Mouse (Mus musculus) embryonic facial prominence, embryonic 11.5 days (tissue): ENCODE measurements around the gene Abca8a. TPM values are rescaled to one million over a fixed set of nuclear protein-coding genes. Genes with fewer than 3 reads are reported as not detected.

ENCODE experiments used
- ATAC-seq: fragments of 200-750 bp; cut with Nextera tagmentation; replicated peaks from 2 replicates; pipeline ENCODE4 v1.8.0; 2017; ENCODE audit warnings: low read depth; ENCODE audit not compliant: insufficient number of reproducible peaks, low FRiP score, low TSS enrichment
- DNase-seq: peaks from one replicate; pipeline ENCODE4 v3.0.0-alpha.2; 2015; ENCODE audit warnings: low spot score
- H3K27ac ChIP-seq: fragments of 300-500 bp; sonication (generic); replicated peaks from 2 replicates; pipeline ENCODE4 v1.5.1; 2014; ENCODE audit warnings: mild to moderate bottlenecking, low read depth, low read length, control low read depth
- H3K27me3 ChIP-seq: fragments of 300-500 bp; sonication (generic); 2 replicates; pipeline ENCODE4 v1.6.1; 2014; ENCODE audit warnings: mild to moderate bottlenecking, low read length, moderate library complexity, mixed read lengths; ENCODE audit not compliant: control insufficient read depth, insufficient read depth
- H3K36me3 ChIP-seq: fragments of 300-500 bp; sonication (generic); replicated peaks from 2 replicates; pipeline ENCODE4 v1.6.1; 2014; ENCODE audit warnings: low read depth, mild to moderate bottlenecking, low read length, moderate library complexity, mixed read lengths; ENCODE audit not compliant: control insufficient read depth, insufficient read depth
- H3K4me1 ChIP-seq: fragments of 300-500 bp; sonication (generic); 2 replicates; pipeline ENCODE4 v1.6.1; 2014; ENCODE audit warnings: low read length, mixed read lengths; ENCODE audit not compliant: control insufficient read depth, insufficient read depth
- H3K4me2 ChIP-seq: fragments of 300-500 bp; sonication (generic); 2 replicates; pipeline ENCODE4 v1.6.1; 2014; ENCODE audit warnings: low read depth, mild to moderate bottlenecking, control low read depth, low read length, moderate library complexity
- H3K4me3 ChIP-seq: fragments of 300-500 bp; sonication (generic); 2 replicates; pipeline ENCODE4 v1.5.1; 2014; ENCODE audit warnings: low read depth, low read length, control low read depth
- H3K9ac ChIP-seq: fragments of 300-500 bp; sonication (generic); replicated peaks from 2 replicates; pipeline ENCODE4 v1.6.1; 2014; ENCODE audit warnings: mild to moderate bottlenecking, control low read depth, low read length
- H3K9me3 ChIP-seq: fragments of 300-500 bp; sonication (generic); replicated peaks from 2 replicates; pipeline ENCODE4 v1.6.1; 2016; ENCODE audit warnings: mild to moderate bottlenecking, low read length, inconsistent platforms, mixed read lengths; ENCODE audit not compliant: control insufficient read depth
- WGBS: fragments of 180-500 bp; shearing (Covaris S2); extraction: QIAGEN DNeasy Blood & Tissue Kit; methylation state at CpG from one replicate; pipeline ENCODE4 v1.1.7; 2014; 5-methylcytosine and 5-hydroxymethylcytosine counted together
- polyA plus RNA-seq: library from polyadenylated mRNA; unstranded; fragments of >200 nt; fragmentation: Nextera tagmentation; extraction: Ambion mirVana; gene quantifications from 2 replicates; pipeline ENCODE4 v1.2.1, GENCODE M21; 2014

Gene Abca8a
- polyA plus RNA-seq, 1 experiment from 2014 or later: not detected

- Histone ChIP-seq H3K4me2 (no peak overlapping the region), H3K4me1 (no peaks in the 10 kb centered on the region), H3K36me3 (no peaks in the 10 kb centered on the region), H3K27me3 (no peaks in the 10 kb centered on the region), H3K27ac (no peak overlapping the region), H3K9me3 (no peaks in the 10 kb centered on the region), H3K4me3 (no peak overlapping the region), H3K9ac (no peak overlapping the region)
- DNase-seq (no peak), ATAC-seq (no peak)
- 75% methylated on average over 3 of the region's 3 CpGs for WGBS
Measured at GRCm38 (mm10) chr11:110094236-110094635, 1.5 kb downstream of the Abca8a start.

DNA sequence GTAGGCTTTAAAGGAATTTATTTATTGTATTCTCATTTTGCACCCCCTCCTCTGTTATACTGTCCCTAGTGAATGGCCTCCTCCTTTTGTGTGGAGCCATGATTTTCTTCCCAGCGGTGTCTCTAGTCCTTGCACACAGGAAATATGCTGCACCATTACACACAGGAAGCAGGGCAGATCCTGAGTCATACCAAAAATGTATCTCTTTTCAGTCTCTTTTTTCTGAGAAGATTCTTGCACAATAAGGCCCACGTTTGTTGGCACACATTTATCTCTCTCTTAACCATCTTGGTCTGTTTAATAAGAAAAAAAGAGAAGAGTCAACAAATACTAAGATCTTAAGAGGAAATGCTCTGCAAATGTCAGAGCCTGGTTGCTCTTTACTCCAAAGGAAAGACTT is 4.5 kb downstream of the Abca8a start:
- ATAC-seq (no peak), DNase-seq (no peak)
- 81% methylated on average over 2 of the region's 2 CpGs for WGBS

DNA sequence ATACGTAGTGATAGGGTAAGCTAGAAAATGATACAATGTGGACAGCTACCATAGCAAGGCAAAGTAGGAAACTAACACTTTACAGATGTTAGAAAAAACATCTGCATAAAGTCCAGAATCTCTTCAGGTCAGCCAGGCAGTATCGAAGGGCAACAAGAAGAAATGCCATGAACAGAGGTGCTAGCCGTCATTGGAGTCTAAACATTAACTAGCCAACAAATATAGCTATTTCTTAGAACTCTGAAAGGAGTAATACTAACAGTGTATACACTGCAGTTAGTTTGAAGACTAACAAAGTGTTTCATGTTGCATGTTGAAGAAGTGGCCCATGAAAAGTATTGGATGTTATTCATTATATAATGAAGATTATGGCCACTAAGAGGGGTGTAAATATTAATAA is 23.6 kb downstream of the Abca8a start:
- H3K36me3 ChIP-seq: no peaks in the 10 kb centered on the region
- H3K27ac ChIP-seq: no peak overlapping the region
- no peak for DNase-seq
- ATAC-seq: no peak
- H3K4me3 ChIP-seq: no peak overlapping the region
- WGBS: 79% methylated on average over 3 of the region's 3 CpGs
- H3K4me2 ChIP-seq: no peak overlapping the region
- H3K9ac ChIP-seq: no peak overlapping the region
- no peaks in the 10 kb centered on the region for H3K4me1 ChIP-seq
- H3K27me3 ChIP-seq: no peaks in the 10 kb centered on the region
- H3K9me3 ChIP-seq: no peaks in the 10 kb centered on the region

More for the DNA sequence above, 4.5 kb downstream of the Abca8a start:
- Histone ChIP-seq H3K4me2 (no peak overlapping the region), H3K4me3 (no peak overlapping the region), H3K27me3 (no peaks in the 10 kb centered on the region), H3K36me3 (no peaks in the 10 kb centered on the region), H3K27ac (no peak overlapping the region), H3K9ac (no peak overlapping the region), H3K4me1 (no peaks in the 10 kb centered on the region), H3K9me3 (no peaks in the 10 kb centered on the region)

- 55% methylated on average over 4 of the region's 4 CpGs for WGBS
- Histone ChIP-seq H3K4me3 (no peak overlapping the region), H3K27ac (no peak overlapping the region), H3K4me1 (no peaks in the 10 kb centered on the region), H3K27me3 (no peaks in the 10 kb centered on the region), H3K36me3 (no peaks in the 10 kb centered on the region), H3K9me3 (no peaks in the 10 kb centered on the region), H3K4me2 (no peak overlapping the region), H3K9ac (no peak overlapping the region)
- ATAC-seq: no peak
- no peak for DNase-seq
Measured at GRCm38 (mm10) chr11:110061032-110061431, 34.7 kb downstream of the Abca8a start.

DNA sequence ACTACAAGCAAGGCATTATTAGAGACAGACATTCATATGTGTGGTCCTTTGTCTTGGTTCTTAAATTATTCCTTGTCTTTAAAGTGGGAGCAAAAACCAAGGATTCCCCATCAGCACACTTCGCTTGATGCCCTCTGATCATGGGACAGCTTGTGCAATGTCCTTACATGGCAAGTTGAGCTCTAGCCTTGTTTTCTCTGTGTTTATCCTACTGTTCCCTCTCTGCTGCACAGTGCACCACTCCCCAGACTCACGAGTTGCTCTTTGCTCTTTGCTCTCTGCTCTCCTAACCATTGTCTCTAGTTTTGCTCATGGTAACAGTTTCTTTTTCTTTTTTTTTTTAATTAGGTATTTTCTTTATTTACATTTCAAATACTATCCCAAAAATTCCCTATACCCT is 35.7 kb downstream of the Abca8a start:
- Histone ChIP-seq H3K36me3 (no peaks in the 10 kb centered on the region), H3K4me3 (no peak overlapping the region), H3K9ac (no peak overlapping the region), H3K9me3 (no peaks in the 10 kb centered on the region), H3K27ac (no peak overlapping the region), H3K27me3 (no peaks in the 10 kb centered on the region), H3K4me1 (no peaks in the 10 kb centered on the region), H3K4me2 (no peak overlapping the region)
- no peak for ATAC-seq
- 76% methylated on average over 2 of the region's 2 CpGs for WGBS
- no peak for DNase-seq

GRCm38 (mm10) chr11:110053681-110054080 is 42.1 kb downstream of the Abca8a start:
- 77% methylated on average over 3 of the region's 3 CpGs for WGBS
- H3K4me1 ChIP-seq: no peaks in the 10 kb centered on the region
- H3K4me2 ChIP-seq: no peak overlapping the region
- DNase-seq (no peak), ATAC-seq (no peak)
- H3K27ac ChIP-seq: no peak overlapping the region
- H3K9me3 ChIP-seq: no peaks in the 10 kb centered on the region
- no peaks in the 10 kb centered on the region for H3K36me3 ChIP-seq
- H3K4me3 ChIP-seq: no peak overlapping the region
- H3K9ac ChIP-seq: no peak overlapping the region
- no peaks in the 10 kb centered on the region for H3K27me3 ChIP-seq

DNA sequence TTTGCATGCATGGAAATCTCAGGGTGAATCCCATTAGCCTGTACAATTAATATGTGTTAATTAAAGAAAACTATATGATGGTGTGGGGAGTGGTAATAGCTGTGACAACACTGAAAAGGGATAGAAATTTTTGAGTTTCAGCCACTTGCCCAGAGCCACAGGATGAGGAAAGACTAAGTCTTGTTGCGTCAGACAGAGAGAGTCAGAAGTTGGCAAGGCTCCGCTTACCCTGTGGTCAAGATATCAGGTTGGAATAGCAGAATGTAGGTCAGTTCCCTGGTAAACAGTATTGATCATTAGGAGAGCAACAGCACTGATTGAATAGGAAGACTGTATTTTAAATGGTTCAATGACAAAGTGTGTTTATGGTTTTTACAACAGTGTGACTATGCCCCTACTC is 58.0 kb downstream of the Abca8a start:
- no peaks in the 10 kb centered on the region for H3K36me3 ChIP-seq
- 88% methylated on average over 2 of the region's 2 CpGs for WGBS
- ATAC-seq (no peak), DNase-seq (no peak)
- H3K27ac ChIP-seq: no peak overlapping the region
- H3K4me1 ChIP-seq: no peaks in the 10 kb centered on the region
- H3K4me2 ChIP-seq: no peak overlapping the region
- H3K9me3 ChIP-seq: no peaks in the 10 kb centered on the region
- H3K27me3 ChIP-seq: no peaks in the 10 kb centered on the region
- H3K9ac ChIP-seq: no peak overlapping the region
- no peak overlapping the region for H3K4me3 ChIP-seq

DNA sequence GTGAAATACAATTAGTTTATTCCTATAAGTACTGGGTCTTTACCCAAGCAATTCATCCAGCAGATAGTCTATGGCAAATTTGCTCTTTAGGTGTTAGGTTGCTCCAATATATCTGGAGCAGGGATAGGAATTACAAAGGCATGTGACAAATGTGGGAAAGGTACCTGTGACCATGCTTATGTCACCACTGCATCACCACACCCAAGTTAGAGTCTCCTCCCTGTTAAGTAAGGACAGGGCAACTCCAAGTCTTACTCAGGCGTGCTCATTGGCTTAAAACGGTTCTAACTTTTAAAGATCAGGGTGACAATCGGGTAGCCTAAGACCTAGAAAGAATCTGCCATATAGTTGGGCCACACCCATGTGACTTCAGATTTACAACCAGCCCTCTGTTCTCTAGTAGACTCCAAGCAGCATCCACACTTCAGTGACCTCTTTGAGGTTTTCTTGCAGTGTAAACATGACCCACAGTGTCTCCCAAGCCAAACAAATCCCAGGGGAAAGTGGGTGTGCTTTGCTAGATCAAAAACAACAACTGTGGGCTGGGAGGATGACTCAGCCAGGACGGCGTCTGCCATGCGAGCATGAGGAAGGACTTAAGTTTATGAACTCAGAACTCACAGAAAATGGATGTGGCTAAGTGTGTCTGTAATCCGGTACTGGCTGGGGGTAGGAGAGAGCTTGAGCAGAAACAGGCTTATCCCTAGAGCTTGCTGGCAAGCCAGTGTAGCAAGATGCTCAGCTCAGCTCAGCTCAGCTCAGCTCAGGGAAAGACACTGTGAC is 66.7 kb downstream of the Abca8a start:
- 58% methylated on average over 7 of the region's 7 CpGs for WGBS
- no peak overlapping the region for H3K9ac ChIP-seq
- H3K27me3 ChIP-seq: no peaks in the 10 kb centered on the region
- no peak overlapping the region for H3K27ac ChIP-seq
- H3K9me3 ChIP-seq: no peaks in the 10 kb centered on the region
- no peak overlapping the region for H3K4me2 ChIP-seq
- H3K4me1 ChIP-seq: no peaks in the 10 kb centered on the region
- H3K36me3 ChIP-seq: no peaks in the 10 kb centered on the region
- DNase-seq: no peak
- H3K4me3 ChIP-seq: no peak overlapping the region
- no peak for ATAC-seq
